Mouse (Mus musculus) embryonic facial prominence, embryonic 14.5 days (tissue): ENCODE results near the gene Mthfr. TPM values are rescaled to one million over a fixed set of nuclear protein-coding genes. Genes with fewer than 3 reads are reported as not detected.
A peak's percentile ranks its signal among the peaks of the same experiment; 100 is the strongest.

Source experiments
- ATAC-seq: fragments of 200-750 bp; cut with Nextera tagmentation; 2 replicates; pipeline ENCODE4 v1.8.0; 2017; ENCODE audit warnings: low read depth, moderate number of reproducible peaks, moderate TSS enrichment
- DNase-seq: peaks from one replicate; pipeline ENCODE4 v3.0.0-alpha.2; 2015; ENCODE audit warnings: low spot score
- H3K27ac ChIP-seq: fragments of 300-500 bp; sonication (generic); replicated peaks from 2 replicates; pipeline ENCODE4 v1.5.1; 2014; ENCODE audit warnings: low read depth, mild to moderate bottlenecking, low read length, moderate library complexity
- H3K27me3 ChIP-seq: fragments of 300-500 bp; sonication (generic); replicated peaks from 2 replicates; pipeline ENCODE4 v1.6.1; 2014; ENCODE audit warnings: low read length; ENCODE audit not compliant: control insufficient read depth, insufficient read depth
- H3K36me3 ChIP-seq: fragments of 300-500 bp; sonication (generic); 2 replicates; pipeline ENCODE4 v1.6.1; 2014; ENCODE audit warnings: low read length, mixed read lengths; ENCODE audit not compliant: control insufficient read depth, insufficient read depth
- H3K4me1 ChIP-seq: fragments of 300-500 bp; sonication (generic); 2 replicates; pipeline ENCODE4 v1.6.1; 2014; ENCODE audit warnings: antibody characterized with exemption, low read length; ENCODE audit not compliant: control insufficient read depth, insufficient read depth
- H3K4me2 ChIP-seq: fragments of 300-500 bp; sonication (generic); 2 replicates; pipeline ENCODE4 v1.6.1; 2014; ENCODE audit warnings: low read depth, mild to moderate bottlenecking, low read length, moderate library complexity, mixed read lengths
- H3K4me3 ChIP-seq: fragments of 300-500 bp; sonication (generic); 2 replicates; pipeline ENCODE4 v1.5.1; 2014; ENCODE audit warnings: low read depth, mild to moderate bottlenecking, low read length
- H3K9ac ChIP-seq: fragments of 300-500 bp; sonication (generic); 2 replicates; pipeline ENCODE4 v1.6.1; 2014; ENCODE audit warnings: low read depth, mild to moderate bottlenecking, low read length, moderate library complexity, mixed read lengths
- H3K9me3 ChIP-seq: fragments of 300-500 bp; sonication (generic); 2 replicates; pipeline ENCODE4 v1.6.1; 2016; ENCODE audit warnings: low read length; ENCODE audit not compliant: control insufficient read depth
- WGBS: fragments of 180-500 bp; shearing (Covaris S2); extraction: QIAGEN DNeasy Blood & Tissue Kit; methylation state at CpG from one replicate; pipeline ENCODE4 v1.1.7; 2014; 5-methylcytosine and 5-hydroxymethylcytosine counted together
- polyA plus RNA-seq: library from polyadenylated mRNA; unstranded; fragments of >200 nt; fragmentation: Nextera tagmentation; extraction: Ambion mirVana; gene quantifications from 2 replicates; pipeline ENCODE4 v1.2.1, GENCODE M21; 2014

Mthfr gene
- polyA plus RNA-seq, 1 experiment from 2014 or later: 20.3 TPM

- Histone ChIP-seq H3K4me1 (peaks cover 13% of the 10 kb centered on the region; the same call in 1 of the 2 replicates), H3K4me2 (peak overlapping the region; percentile 82), H3K27ac (peak overlapping the region; percentile 39; the same call in 1 of the 2 replicates), H3K36me3 (no peaks in the 10 kb centered on the region), H3K4me3 (peak overlapping the region; percentile 74), H3K9ac (peak overlapping the region; percentile 86), H3K27me3 (no peaks in the 10 kb centered on the region), H3K9me3 (no peaks in the 10 kb centered on the region)
- WGBS: 8% methylated on average over 13 of the region's 30 CpGs
- ATAC-seq (peak; percentile 16), DNase-seq (peak; percentile 16)
These were observed 48.4 kb downstream of the Mthfr start for GRCm38 (mm10) chr4:148087091-148087906.

- 7% methylated on average over 19 of the region's 34 CpGs for WGBS
- peak within 1 kb of the TSS; percentile 82 for H3K4me2 ChIP-seq
- no peaks in the 10 kb centered on the region for H3K9me3 ChIP-seq
- peaks cover 13% of the 10 kb centered on the region; the same call in 1 of the 2 replicates for H3K4me1 ChIP-seq
- no peaks in the 10 kb centered on the region for H3K27me3 ChIP-seq
- peak within 1 kb of the TSS; percentile 39; the same call in 1 of the 2 replicates for H3K27ac ChIP-seq
- ATAC-seq: peak; percentile 94
- DNase-seq: peak; percentile 97
- no peaks in the 10 kb centered on the region for H3K36me3 ChIP-seq
- H3K9ac ChIP-seq: peak within 1 kb of the TSS; percentile 86
- H3K4me3 ChIP-seq: peak within 1 kb of the TSS; percentile 74
These were observed 49.1 kb downstream of the Mthfr start, which contains the start of gene Agtrap for GRCm38 (mm10) chr4:148087907-148088527. Gene Agtrap, minus strand, starts transcription at chr4:148088031.

GRCm38 (mm10) chr4:148089166-148089565 is 50.3 kb downstream of the Mthfr start:
- ATAC-seq: no peak
- 63% methylated on average over 4 of the region's 4 CpGs for WGBS
- Histone ChIP-seq H3K27me3 (no peaks in the 10 kb centered on the region), H3K9me3 (no peaks in the 10 kb centered on the region), H3K9ac (no peak overlapping the region), H3K27ac (no peak overlapping the region), H3K36me3 (no peaks in the 10 kb centered on the region), H3K4me2 (no peak overlapping the region), H3K4me3 (no peak overlapping the region), H3K4me1 (peaks cover 6% of the 10 kb centered on the region; the same call in 1 of the 2 replicates)
- no peak for DNase-seq

DNA sequence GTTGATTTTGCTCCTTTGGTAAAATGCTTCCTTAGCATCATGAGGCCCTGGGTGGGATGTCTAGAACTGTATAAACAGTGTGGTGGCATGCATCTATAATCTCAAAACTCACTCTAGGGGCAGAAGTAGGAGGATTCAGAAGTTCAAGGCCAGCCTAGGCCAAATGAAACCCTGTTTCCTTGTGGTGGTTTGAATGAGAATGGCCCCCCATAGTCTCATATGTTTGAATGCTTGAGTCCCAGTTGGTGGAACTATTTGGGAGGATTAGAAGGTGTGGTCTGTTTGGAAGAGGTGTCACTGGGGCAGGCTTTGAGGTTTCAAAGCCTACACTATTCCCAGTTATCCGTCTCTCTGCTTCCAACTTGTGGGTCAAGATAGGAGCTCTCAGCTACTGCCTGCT is 52.3 kb downstream of the Mthfr start:
- H3K9me3 ChIP-seq: no peaks in the 10 kb centered on the region
- no peak overlapping the region for H3K9ac ChIP-seq
- WGBS: 93% methylated on average over 1 of the region's 1 CpGs
- no peak overlapping the region for H3K4me2 ChIP-seq
- no peak overlapping the region for H3K27ac ChIP-seq
- no peak overlapping the region for H3K4me3 ChIP-seq
- H3K27me3 ChIP-seq: no peaks in the 10 kb centered on the region
- H3K4me1 ChIP-seq: no peaks in the 10 kb centered on the region
- no peaks in the 10 kb centered on the region for H3K36me3 ChIP-seq
- no peak for ATAC-seq
- no peak for DNase-seq

- no peaks in the 10 kb centered on the region for H3K27me3 ChIP-seq
- H3K4me1 ChIP-seq: no peaks in the 10 kb centered on the region
- H3K9me3 ChIP-seq: no peaks in the 10 kb centered on the region
- no peak overlapping the region for H3K4me2 ChIP-seq
- H3K9ac ChIP-seq: no peak overlapping the region
- DNase-seq (no peak), ATAC-seq (no peak)
- no peak overlapping the region for H3K4me3 ChIP-seq
- H3K27ac ChIP-seq: no peak overlapping the region
- H3K36me3 ChIP-seq: no peaks in the 10 kb centered on the region
- 94% methylated on average over 11 of the region's 11 CpGs for WGBS
These were observed 53.8 kb downstream of the Mthfr start for GRCm38 (mm10) chr4:148092551-148093271.

GRCm38 (mm10) chr4:148094161-148094560 is 55.3 kb downstream of the Mthfr start:
- H3K36me3 ChIP-seq: no peaks in the 10 kb centered on the region
- H3K4me1 ChIP-seq: no peaks in the 10 kb centered on the region
- no peak overlapping the region for H3K4me2 ChIP-seq
- no peak for DNase-seq
- WGBS: 80% methylated on average over 5 of the region's 5 CpGs
- no peaks in the 10 kb centered on the region for H3K27me3 ChIP-seq
- no peak overlapping the region for H3K4me3 ChIP-seq
- ATAC-seq: no peak
- H3K27ac ChIP-seq: no peak overlapping the region
- H3K9ac ChIP-seq: no peak overlapping the region
- no peaks in the 10 kb centered on the region for H3K9me3 ChIP-seq

DNA sequence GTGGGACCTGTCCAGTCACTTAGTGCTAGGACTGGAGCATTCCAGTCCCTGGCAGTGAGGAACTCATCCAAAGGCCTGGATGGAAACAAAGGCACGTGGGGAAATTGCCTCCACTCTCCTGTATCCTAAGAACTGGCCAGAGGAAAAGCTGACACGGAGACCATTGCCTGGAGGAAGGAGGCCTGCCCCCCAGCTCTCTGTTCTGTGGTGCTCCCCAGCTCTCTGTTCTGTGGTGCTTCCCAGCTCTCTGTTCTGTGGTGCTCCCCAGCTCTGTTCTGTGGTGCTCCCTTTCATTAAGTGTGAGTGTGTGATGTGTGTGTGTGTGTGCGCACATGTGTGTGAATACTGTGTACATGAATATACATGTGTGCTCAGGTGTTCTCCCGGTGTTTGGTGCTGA is 56.2 kb downstream of the Mthfr start:
- Histone ChIP-seq H3K4me1 (no peaks in the 10 kb centered on the region), H3K9ac (no peak overlapping the region), H3K4me3 (no peak overlapping the region), H3K36me3 (no peaks in the 10 kb centered on the region), H3K9me3 (no peaks in the 10 kb centered on the region), H3K27ac (no peak overlapping the region), H3K4me2 (no peak overlapping the region), H3K27me3 (no peaks in the 10 kb centered on the region)
- 72% methylated on average over 4 of the region's 4 CpGs for WGBS
- DNase-seq (no peak), ATAC-seq (no peak)

GRCm38 (mm10) chr4:148097936-148098335 is 59.1 kb downstream of the Mthfr start:
- Histone ChIP-seq H3K4me3 (no peak overlapping the region), H3K4me1 (no peaks in the 10 kb centered on the region), H3K36me3 (no peaks in the 10 kb centered on the region), H3K9me3 (no peaks in the 10 kb centered on the region), H3K9ac (no peak overlapping the region), H3K4me2 (no peak overlapping the region), H3K27me3 (no peaks in the 10 kb centered on the region), H3K27ac (no peak overlapping the region)
- no peak for ATAC-seq
- 95% methylated on average over 2 of the region's 2 CpGs for WGBS
- DNase-seq: no peak
